Mouse (Mus musculus): ENCODE measurements around the gene Zscan20. TPM values are rescaled to one million over a fixed set of nuclear protein-coding genes. Genes with fewer than 3 reads are reported as not detected.

Gene Zscan20
- polyA plus RNA-seq, 1 experiment from 2014 or later, result 5.7 TPM

DNA sequence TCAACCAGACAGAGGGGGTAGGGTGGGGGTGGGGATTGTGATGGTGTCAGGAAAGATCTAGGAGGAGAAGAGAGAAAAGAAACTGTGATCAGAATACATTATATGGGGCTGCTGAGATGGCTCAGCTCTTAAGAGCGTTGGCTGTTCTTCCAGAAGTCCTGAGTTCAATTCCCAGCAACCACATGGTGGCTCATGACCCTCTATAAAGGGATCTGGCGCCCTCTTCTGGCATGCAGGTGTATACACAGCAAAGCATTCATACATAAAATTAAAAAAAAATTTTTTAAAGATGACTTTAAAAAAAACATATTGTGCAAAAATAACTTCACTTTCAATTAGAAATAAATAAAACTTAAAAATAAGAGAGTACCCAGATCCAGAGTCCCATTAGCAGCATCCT is 66.5 kb downstream of the Zscan20 start:
- no peak overlapping the region for H3K4me3 ChIP-seq (replicated peaks)
- peaks cover 31% of the 10 kb centered on the region for H3K36me3 ChIP-seq
- no peak overlapping the region for H3K9ac ChIP-seq (replicated peaks)
- H3K27me3 ChIP-seq, result no peaks in the 10 kb centered on the region
- ATAC-seq, result no peak
- WGBS, result 24% methylated on average over 2 of the region's 2 CpGs
- no peak overlapping the region for H3K27ac ChIP-seq
- no peaks in the 10 kb centered on the region for H3K9me3 ChIP-seq
- no peaks in the 10 kb centered on the region for H3K4me1 ChIP-seq (replicated peaks)
- no peak overlapping the region for H3K4me2 ChIP-seq (replicated peaks)

Other genes with a start within 250 kb of the Zscan20 start
- 1.0 and 1.6 TPM in 2 replicates for gene Tlr12, start 8.5 kb upstream of the Zscan20 start, polyA plus RNA-seq (2015; fragmentation: Nextera tagmentation; extraction: Ambion mirVana)
- 30.0 and 36.1 TPM in 2 replicates for gene Phc2, start 44.6 kb upstream of the Zscan20 start, polyA plus RNA-seq (2015; fragmentation: Nextera tagmentation; extraction: Ambion mirVana)
- gene A3galt2, start 145.3 kb upstream of the Zscan20 start, polyA plus RNA-seq (2015; fragmentation: Nextera tagmentation; extraction: Ambion mirVana), result 0.23 and 0.58 TPM in 2 replicates
- 38.8 and 44.0 TPM in 2 replicates for gene Zfp362, start 195.9 kb upstream of the Zscan20 start, polyA plus RNA-seq (2015; fragmentation: Nextera tagmentation; extraction: Ambion mirVana)

Measured in midbrain, embryonic 13.5 days (tissue).